Mouse (Mus musculus): Measurements from ENCODE around the gene Adamts18.

- no peak for TF ChIP-seq CTCF (IDR thresholded peaks at IDR 0.05; ENCODE audit: low read depth, low read length)
- no peak for TF ChIP-seq POLR2A (IDR thresholded peaks at IDR 0.05; ENCODE audit: borderline replicate concordance, low read depth, low read length)
Measured at GRCm38 (mm10) chr8:113753153-113753552, 95.4 kb downstream of the Adamts18 start.

All from bone marrow macrophage, adult 2 months (primary cell).